Mouse (Mus musculus): ENCODE results near the gene Urah.

GRCm38 (mm10) chr7:140836243-140837115 is 1.7 kb downstream of the Urah start:
- TF ChIP-seq CTCF (IDR thresholded peaks at IDR 0.05; ENCODE audit: low read depth), result no peak
- TF ChIP-seq EP300 (optimal IDR thresholded peaks at IDR 0.05), result no peak
